Mouse (Mus musculus) midbrain, embryonic 16.5 days (tissue): ENCODE measurements at regions not wholly inside any gene's neighbourhood (a gene's known extent, or its start where the extent isn't known, plus 50 kb on each side); places are given as distances from the start of the nearest gene placed in this dataset.
"Not testable (repeated sequence)": the region's sequence is repeated elsewhere in the genome, so short reads cannot be mapped to it uniquely, and the experiment has no call there.

ENCODE experiments used
- ATAC-seq: fragments of 200-750 bp; cut with Nextera tagmentation; 2 replicates; pipeline ENCODE4 v1.8.0; 2017; ENCODE audit warnings: moderate TSS enrichment
- H3K27ac ChIP-seq: fragments of 300-500 bp; sonication (generic); 2 replicates; pipeline ENCODE4 v1.5.1; 2014; ENCODE audit warnings: mild to moderate bottlenecking, low read length, mixed read lengths
- H3K27me3 ChIP-seq: fragments of 300-500 bp; sonication (generic); 2 replicates; pipeline ENCODE4 v1.6.1; 2014; ENCODE audit warnings: low read depth, low read length, mixed read lengths; ENCODE audit not compliant: control insufficient read depth, insufficient read depth
- H3K36me3 ChIP-seq: fragments of 300-500 bp; sonication (generic); 2 replicates; pipeline ENCODE4 v1.6.1; 2014; ENCODE audit warnings: mild to moderate bottlenecking, low read length, moderate library complexity, mixed read lengths; ENCODE audit not compliant: control insufficient read depth, insufficient read depth
- H3K4me1 ChIP-seq: fragments of 300-500 bp; sonication (generic); 2 replicates; pipeline ENCODE4 v1.6.1; 2014; ENCODE audit warnings: mild to moderate bottlenecking, low read length, mixed read lengths; ENCODE audit not compliant: control insufficient read depth, insufficient read depth
- H3K4me2 ChIP-seq: fragments of 300-500 bp; sonication (generic); 2 replicates; pipeline ENCODE4 v1.6.1; 2014; ENCODE audit warnings: mild to moderate bottlenecking, low read length, mixed read lengths
- H3K4me3 ChIP-seq: fragments of 300-500 bp; sonication (generic); 2 replicates; pipeline ENCODE4 v1.5.1; 2014; ENCODE audit warnings: low read depth, mild to moderate bottlenecking, low read length, moderate library complexity, mixed read lengths
- H3K9ac ChIP-seq: fragments of 300-500 bp; sonication (generic); 2 replicates; pipeline ENCODE4 v1.6.1; 2014; ENCODE audit warnings: low read depth, low read length, mixed read lengths
- H3K9me3 ChIP-seq: fragments of 300-500 bp; sonication (generic); replicated peaks from 2 replicates; pipeline ENCODE4 v1.6.1; 2014; ENCODE audit warnings: mild to moderate bottlenecking, low read length, mixed read lengths; ENCODE audit not compliant: control insufficient read depth, poor library complexity, severe bottlenecking
- WGBS: fragments of 180-500 bp; shearing (Covaris S2); extraction: QIAGEN DNeasy Blood & Tissue Kit; methylation state at CpG from one replicate; pipeline ENCODE4 v1.1.7; 2014; 5-methylcytosine and 5-hydroxymethylcytosine counted together

DNA sequence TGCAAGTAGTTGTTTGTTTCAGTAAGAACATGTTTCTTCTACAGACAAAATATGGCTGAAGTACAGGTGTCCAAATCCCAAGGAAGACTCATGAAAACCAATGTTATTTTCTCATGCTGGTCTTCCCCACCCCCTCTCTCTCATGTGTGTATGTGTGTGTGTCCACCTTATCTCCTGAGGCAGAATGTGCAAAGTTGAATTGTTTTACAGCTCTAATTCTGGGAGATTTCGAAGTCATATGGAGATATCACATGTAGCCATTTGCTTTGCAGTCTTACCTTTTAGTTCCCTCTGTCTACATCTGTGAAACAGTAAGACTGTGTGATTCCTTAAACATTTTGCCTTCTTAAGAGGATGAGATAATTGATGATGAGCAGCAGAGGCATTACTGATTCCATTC lies 582.8 kb downstream of the Anxa1 start:
- H3K36me3 ChIP-seq, result no peaks in the 10 kb centered on the region
- no peak overlapping the region for H3K27ac ChIP-seq
- H3K4me2 ChIP-seq, result no peak overlapping the region
- no peaks in the 10 kb centered on the region for H3K4me1 ChIP-seq
- no peak overlapping the region for H3K9ac ChIP-seq
- H3K4me3 ChIP-seq, result no peak overlapping the region
- H3K27me3 ChIP-seq, result no peaks in the 10 kb centered on the region
- no peak for ATAC-seq
- no peaks in the 10 kb centered on the region for H3K9me3 ChIP-seq
- WGBS, result 97% methylated on average over 1 of the region's 1 CpGs

DNA sequence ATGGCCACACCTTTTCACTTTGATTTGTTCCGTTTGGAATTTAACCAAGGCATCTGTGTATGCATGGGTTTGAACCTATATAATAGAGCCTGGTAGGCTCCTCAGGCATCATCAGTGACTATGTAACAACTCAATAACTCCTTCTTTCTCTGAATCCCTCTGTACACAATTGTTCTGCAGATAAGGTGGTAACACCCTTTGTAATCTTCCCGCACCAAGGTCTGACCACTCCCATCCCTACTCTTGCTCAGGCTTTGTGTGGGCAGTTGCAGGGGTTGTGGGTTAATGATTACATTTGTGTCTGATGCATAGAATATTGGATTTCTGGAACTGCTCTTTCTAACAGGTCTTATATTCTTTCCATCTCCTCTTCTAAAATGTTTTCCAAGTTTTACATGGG lies 596.9 kb downstream of the Anxa1 start:
- no peak for ATAC-seq
- no peak overlapping the region for H3K4me2 ChIP-seq
- H3K9me3 ChIP-seq, result no peaks in the 10 kb centered on the region
- no peaks in the 10 kb centered on the region for H3K27me3 ChIP-seq
- WGBS, result 78% methylated on average over 2 of the region's 2 CpGs
- H3K27ac ChIP-seq, result no peak overlapping the region
- no peak overlapping the region for H3K4me3 ChIP-seq
- H3K4me1 ChIP-seq, result no peaks in the 10 kb centered on the region
- H3K9ac ChIP-seq, result no peak overlapping the region
- no peaks in the 10 kb centered on the region for H3K36me3 ChIP-seq

DNA sequence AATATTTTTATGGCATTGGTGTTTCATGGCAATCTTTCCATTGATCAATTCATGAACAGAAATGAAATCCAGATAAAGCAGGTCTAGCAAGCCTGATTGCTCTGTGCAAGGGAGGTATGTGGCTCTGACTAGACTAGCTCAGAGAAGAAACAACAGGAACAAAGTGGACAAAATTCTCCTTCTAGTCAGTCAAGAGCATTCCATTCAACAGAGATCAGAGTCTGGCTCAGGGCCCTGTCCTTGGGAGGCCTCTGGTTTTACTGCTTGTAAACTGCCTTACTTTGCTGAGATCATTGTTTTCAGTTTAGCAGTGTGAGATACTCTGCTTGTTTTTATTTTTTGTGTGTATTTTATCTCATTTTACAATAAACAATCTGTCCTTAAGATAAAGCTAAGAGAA lies 607.2 kb downstream of the Anxa1 start:
- Histone ChIP-seq H3K9ac (no peak overlapping the region), H3K9me3 (no peaks in the 10 kb centered on the region), H3K27ac (no peak overlapping the region), H3K27me3 (no peaks in the 10 kb centered on the region), H3K36me3 (no peaks in the 10 kb centered on the region), H3K4me3 (no peak overlapping the region), H3K4me2 (no peak overlapping the region), H3K4me1 (no peaks in the 10 kb centered on the region)
- no peak for ATAC-seq

DNA sequence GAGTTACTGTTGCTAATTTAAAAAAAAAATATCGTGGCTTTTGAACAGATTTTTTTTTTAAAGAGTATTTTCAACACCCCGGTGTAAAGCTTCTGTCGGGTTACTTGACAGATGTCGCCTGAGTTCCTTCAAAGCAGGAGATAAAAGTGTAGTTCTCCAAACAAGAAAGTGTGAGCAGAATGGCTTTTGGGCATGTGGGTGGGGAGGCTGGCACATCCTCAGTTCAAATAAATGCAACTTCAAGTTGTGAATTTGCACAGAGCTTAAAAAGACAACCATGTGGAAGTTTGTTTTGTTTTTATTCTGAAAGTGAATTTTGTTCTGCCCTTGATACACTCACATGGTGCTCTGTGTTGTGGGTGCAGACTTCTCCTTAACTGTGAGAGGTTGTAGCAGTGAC lies 612.9 kb downstream of the Anxa1 start:
- Histone ChIP-seq H3K4me3 (no peak overlapping the region), H3K4me2 (no peak overlapping the region), H3K36me3 (no peaks in the 10 kb centered on the region), H3K9ac (no peak overlapping the region), H3K27me3 (no peaks in the 10 kb centered on the region), H3K4me1 (no peaks in the 10 kb centered on the region), H3K9me3 (no peaks in the 10 kb centered on the region), H3K27ac (no peak overlapping the region)
- no peak for ATAC-seq
- 62% methylated on average over 4 of the region's 4 CpGs for WGBS

DNA sequence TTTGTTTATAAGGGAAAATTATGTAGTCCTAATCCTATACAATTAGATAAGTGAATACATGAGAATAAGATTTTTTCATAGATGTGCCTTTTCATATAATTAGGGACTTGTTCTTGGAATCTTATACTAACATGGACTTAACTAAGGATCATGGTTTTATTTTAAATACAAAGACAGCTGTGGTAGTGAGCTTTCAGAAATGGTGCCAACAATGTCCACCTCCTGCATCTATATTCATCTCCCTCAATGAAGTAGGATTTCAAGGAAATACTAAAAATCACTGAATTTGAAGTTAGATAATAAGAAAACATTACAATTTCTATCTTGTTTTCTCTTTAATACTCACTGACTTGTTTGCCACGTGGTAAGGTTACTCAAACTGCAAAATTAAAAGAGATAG lies 619.8 kb downstream of the Anxa1 start:
- H3K27me3 ChIP-seq, result no peaks in the 10 kb centered on the region
- no peak overlapping the region for H3K4me3 ChIP-seq
- H3K9ac ChIP-seq, result no peak overlapping the region
- no peaks in the 10 kb centered on the region for H3K4me1 ChIP-seq
- WGBS, result 59% methylated on average over 1 of the region's 1 CpGs
- no peak overlapping the region for H3K4me2 ChIP-seq
- H3K9me3 ChIP-seq, result no peaks in the 10 kb centered on the region
- ATAC-seq, result no peak
- H3K36me3 ChIP-seq, result no peaks in the 10 kb centered on the region
- no peak overlapping the region for H3K27ac ChIP-seq

DNA sequence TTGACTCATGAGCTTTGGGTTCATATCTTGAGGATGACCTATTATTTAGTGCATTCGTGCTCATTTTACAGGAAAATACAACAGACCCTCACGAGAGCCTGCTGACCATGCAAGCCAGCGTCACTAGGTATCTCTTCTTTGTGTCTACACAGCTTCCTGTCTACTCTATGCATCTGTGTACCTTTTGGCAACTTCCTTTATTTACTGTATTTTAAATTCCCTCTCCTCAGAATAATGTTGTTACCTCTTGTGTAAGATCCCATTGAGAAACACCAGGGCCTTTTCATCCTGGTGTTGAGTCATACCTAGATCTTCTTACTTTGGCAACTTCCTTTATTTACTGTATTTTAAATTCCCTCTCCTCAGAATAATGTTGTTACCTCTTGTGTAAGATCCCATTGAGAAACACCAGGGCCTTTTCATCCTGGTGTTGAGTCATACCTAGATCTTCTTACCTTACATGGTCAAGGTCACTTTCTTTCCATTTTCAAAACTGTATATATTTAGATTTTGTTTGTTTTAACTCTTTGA lies 639.1 kb upstream of the Rorb start:
- not testable (repeated sequence) for H3K27ac ChIP-seq, H3K9ac ChIP-seq, H3K36me3 ChIP-seq, H3K4me1 ChIP-seq, H3K4me3 ChIP-seq, ATAC-seq, H3K9me3 ChIP-seq, H3K27me3 ChIP-seq, H3K4me2 ChIP-seq
- 92% methylated on average over 3 of the region's 3 CpGs for WGBS

DNA sequence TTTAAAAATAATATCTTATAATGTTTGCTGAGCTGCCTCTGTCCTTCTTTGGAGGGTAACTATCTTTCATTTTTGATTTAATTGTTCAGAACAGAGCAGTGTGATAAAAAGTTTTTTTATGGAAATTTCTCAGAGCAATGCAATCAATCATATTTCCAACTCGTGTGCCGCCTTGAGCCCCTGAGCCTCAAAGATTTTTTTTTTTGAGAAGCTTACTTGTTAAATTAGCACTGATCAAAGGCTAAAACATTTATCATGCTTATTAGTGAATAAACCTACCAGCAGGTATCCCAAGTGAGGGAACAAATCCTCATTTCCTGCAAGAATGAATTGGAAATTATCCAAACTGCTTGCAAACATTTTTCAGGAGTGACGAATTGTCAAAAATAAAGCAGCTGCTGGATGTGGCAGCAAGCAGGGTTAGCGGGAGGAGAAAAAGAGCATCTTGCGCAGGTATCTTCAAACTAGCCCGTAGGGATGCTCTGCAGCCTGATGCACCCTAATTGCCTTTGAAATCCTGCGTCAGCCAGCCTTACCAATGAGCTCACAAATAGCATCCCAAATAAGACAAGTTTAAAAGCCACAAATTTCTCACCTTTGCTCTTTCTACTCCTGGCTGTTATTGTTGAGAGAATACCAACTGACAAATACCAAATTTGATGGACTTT lies 637.0 kb upstream of the Rorb start:
- Histone ChIP-seq H3K27me3 (no peaks in the 10 kb centered on the region), H3K9me3 (no peaks in the 10 kb centered on the region), H3K36me3 (no peaks in the 10 kb centered on the region), H3K4me2 (peak overlapping the region; percentile 29), H3K4me1 (peaks cover 6% of the 10 kb centered on the region; the same call in 1 of the 2 replicates), H3K27ac (no peak overlapping the region), H3K9ac (no peak overlapping the region), H3K4me3 (no peak overlapping the region)
- peak; percentile 84 for ATAC-seq
- 38% methylated on average over 7 of the region's 7 CpGs for WGBS

DNA sequence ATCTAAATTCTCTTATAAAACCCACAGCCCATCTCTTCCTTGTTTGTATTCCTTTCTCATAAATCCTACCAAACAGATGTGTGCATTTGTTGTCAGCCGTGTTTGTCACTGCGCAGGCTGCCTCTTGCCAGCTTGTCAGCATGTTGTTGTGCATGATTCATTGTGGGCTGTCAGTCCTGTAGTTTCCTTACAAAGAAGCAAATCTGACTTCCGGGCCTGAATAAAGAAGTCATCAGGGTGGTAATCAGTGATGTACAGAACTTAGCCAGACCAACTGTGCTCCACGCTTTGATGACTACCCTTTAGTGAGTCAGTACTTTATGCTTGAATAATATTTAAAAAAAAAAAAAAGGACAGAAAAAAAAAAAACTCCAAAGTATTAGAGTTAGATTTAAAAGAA lies 608.9 kb upstream of the Rorb start:
- Histone ChIP-seq H3K27me3 (no peaks in the 10 kb centered on the region), H3K36me3 (no peaks in the 10 kb centered on the region), H3K4me1 (no peaks in the 10 kb centered on the region), H3K9me3 (no peaks in the 10 kb centered on the region), H3K4me2 (no peak overlapping the region), H3K4me3 (no peak overlapping the region), H3K27ac (no peak overlapping the region), H3K9ac (no peak overlapping the region)
- no peak for ATAC-seq
- WGBS, result 47% methylated on average over 4 of the region's 4 CpGs
